Mouse (Mus musculus): Measurements from ENCODE around the gene Mfsd4a. TPM values are rescaled to one million over a fixed set of nuclear protein-coding genes. Genes with fewer than 3 reads are reported as not detected.

The Mfsd4a gene
- polyA plus RNA-seq, 1 experiment from 2014 or later, result 8.1 TPM

- Histone ChIP-seq H3K9me3 (replicated peaks; ENCODE audit: control insufficient read depth, low read length) (no peaks in the 10 kb centered on the region), H3K27ac (replicated peaks; ENCODE audit: low read depth, low read length) (no peak overlapping the region), H3K4me2 (ENCODE audit: low read depth, low read length) (no peak overlapping the region), H3K27me3 (ENCODE audit: control insufficient read depth, insufficient read depth, low read length) (peaks cover 9% of the 10 kb centered on the region), H3K4me1 (ENCODE audit: control insufficient read depth, insufficient read depth, low read length) (peaks cover 3% of the 10 kb centered on the region), H3K9ac (replicated peaks; ENCODE audit: low read length) (no peak overlapping the region), H3K4me3 (ENCODE audit: low read depth, low read length) (no peak overlapping the region), H3K36me3 (replicated peaks; ENCODE audit: control insufficient read depth, insufficient read depth, low read depth, low read length) (no peaks in the 10 kb centered on the region)
- ATAC-seq (replicated peaks; ENCODE audit: insufficient number of reproducible peaks, low FRiP score, low TSS enrichment, low read depth) (no peak), DNase-seq (ENCODE audit: low spot score) (no peak)
- 88% methylated on average over 4 of the region's 4 CpGs for WGBS
Observed at GRCm38 (mm10) chr1:132063096-132063495, 4.8 kb downstream of the Mfsd4a start.

- H3K9ac ChIP-seq (replicated peaks; ENCODE audit: low read length), result no peak overlapping the region
Observed at GRCm38 (mm10) chr1:132061750-132062541, 5.9 kb downstream of the Mfsd4a start.

DNA sequence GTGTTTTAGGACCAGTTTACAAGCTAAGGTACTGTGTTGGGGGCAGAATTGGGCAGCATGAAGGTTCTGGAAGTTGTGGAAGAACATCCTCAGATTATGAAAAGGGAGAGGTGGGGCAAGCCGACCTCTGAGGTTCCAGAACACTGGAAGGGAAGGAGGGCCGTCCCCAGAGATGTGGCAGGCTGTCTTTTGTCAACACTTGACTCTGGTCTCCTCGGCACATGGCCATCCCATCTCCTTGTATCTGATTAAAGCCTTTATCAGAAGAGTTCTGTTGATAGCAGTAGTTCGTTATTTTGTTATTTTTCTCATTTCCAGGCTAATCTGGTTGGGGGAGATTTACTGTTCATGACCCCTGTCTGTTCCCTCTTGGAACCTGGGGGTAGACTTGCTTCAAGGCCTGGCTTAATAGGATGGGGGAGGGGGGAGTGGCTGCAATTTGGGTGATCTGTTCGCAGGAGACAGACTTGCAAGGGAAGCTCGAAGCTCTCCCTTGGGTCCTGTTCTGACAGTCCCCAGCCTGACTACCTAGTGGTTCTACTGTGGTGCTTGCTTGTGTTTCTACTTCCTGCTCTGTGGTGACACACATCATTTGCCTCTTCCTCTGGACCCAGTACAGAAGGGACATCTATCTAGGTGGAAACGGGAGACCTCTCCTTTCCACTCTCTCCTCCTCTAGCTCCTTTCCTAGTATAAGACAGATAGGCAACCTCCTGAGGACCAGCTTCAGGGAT is 7.7 kb downstream of the Mfsd4a start:
- H3K9ac ChIP-seq (replicated peaks; ENCODE audit: low read length), result no peak overlapping the region
- no peaks in the 10 kb centered on the region for H3K36me3 ChIP-seq (replicated peaks; ENCODE audit: control insufficient read depth, insufficient read depth, low read depth, low read length)
- no peaks in the 10 kb centered on the region for H3K4me1 ChIP-seq (ENCODE audit: control insufficient read depth, insufficient read depth, low read length)
- H3K27ac ChIP-seq (replicated peaks; ENCODE audit: low read depth, low read length), result no peak overlapping the region
- no peak overlapping the region for H3K4me3 ChIP-seq (ENCODE audit: low read depth, low read length)
- WGBS, result 62% methylated on average over 7 of the region's 7 CpGs
- ATAC-seq (replicated peaks; ENCODE audit: insufficient number of reproducible peaks, low FRiP score, low TSS enrichment, low read depth) (no peak), DNase-seq (ENCODE audit: low spot score) (no peak)
- H3K4me2 ChIP-seq (ENCODE audit: low read depth, low read length), result no peak overlapping the region
- no peaks in the 10 kb centered on the region for H3K9me3 ChIP-seq (replicated peaks; ENCODE audit: control insufficient read depth, low read length)
- H3K27me3 ChIP-seq (ENCODE audit: control insufficient read depth, insufficient read depth, low read length), result no peaks in the 10 kb centered on the region

More at GRCm38 (mm10) chr1:132061750-132062541, 5.9 kb downstream of the Mfsd4a start:
- no peaks in the 10 kb centered on the region for H3K36me3 ChIP-seq (replicated peaks; ENCODE audit: control insufficient read depth, insufficient read depth, low read depth, low read length)
- H3K4me2 ChIP-seq (ENCODE audit: low read depth, low read length), result no peak overlapping the region
- DNase-seq (ENCODE audit: low spot score) (no peak), ATAC-seq (replicated peaks; ENCODE audit: insufficient number of reproducible peaks, low FRiP score, low TSS enrichment, low read depth) (no peak)
- H3K27ac ChIP-seq (replicated peaks; ENCODE audit: low read depth, low read length), result no peak overlapping the region
- H3K4me1 ChIP-seq (ENCODE audit: control insufficient read depth, insufficient read depth, low read length), result no peaks in the 10 kb centered on the region
- H3K27me3 ChIP-seq (ENCODE audit: control insufficient read depth, insufficient read depth, low read length), result peaks cover 4% of the 10 kb centered on the region
- H3K4me3 ChIP-seq (ENCODE audit: low read depth, low read length), result no peak overlapping the region
- 68% methylated on average over 6 of the region's 6 CpGs for WGBS
- no peaks in the 10 kb centered on the region for H3K9me3 ChIP-seq (replicated peaks; ENCODE audit: control insufficient read depth, low read length)

DNA sequence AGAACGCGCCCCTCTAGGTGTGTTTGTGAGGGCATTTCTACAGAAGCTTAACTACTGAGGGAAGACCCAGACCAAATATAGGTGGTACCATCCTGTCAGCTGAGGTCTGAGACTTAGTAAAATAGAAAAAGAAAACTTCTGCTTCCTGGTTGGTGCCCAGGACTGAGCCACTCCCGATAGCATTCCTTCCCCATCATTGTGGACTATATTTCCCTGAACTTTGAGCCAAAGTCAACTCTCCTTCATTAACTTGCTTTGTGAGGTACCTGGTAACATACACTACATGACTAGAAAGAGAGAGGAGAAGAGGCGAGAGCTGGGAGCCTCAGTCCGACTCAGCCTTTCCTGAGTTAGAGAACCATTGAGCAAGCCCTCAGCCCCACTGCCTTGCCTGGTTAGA is 9.3 kb downstream of the Mfsd4a start:
- DNase-seq (ENCODE audit: low spot score) (no peak), ATAC-seq (replicated peaks; ENCODE audit: insufficient number of reproducible peaks, low FRiP score, low TSS enrichment, low read depth) (no peak)
- Histone ChIP-seq H3K27ac (replicated peaks; ENCODE audit: low read depth, low read length) (no peak overlapping the region), H3K4me2 (ENCODE audit: low read depth, low read length) (no peak overlapping the region), H3K4me3 (ENCODE audit: low read depth, low read length) (no peak overlapping the region), H3K27me3 (ENCODE audit: control insufficient read depth, insufficient read depth, low read length) (no peaks in the 10 kb centered on the region), H3K4me1 (ENCODE audit: control insufficient read depth, insufficient read depth, low read length) (no peaks in the 10 kb centered on the region), H3K36me3 (replicated peaks; ENCODE audit: control insufficient read depth, insufficient read depth, low read depth, low read length) (no peaks in the 10 kb centered on the region), H3K9ac (replicated peaks; ENCODE audit: low read length) (no peak overlapping the region), H3K9me3 (replicated peaks; ENCODE audit: control insufficient read depth, low read length) (no peaks in the 10 kb centered on the region)
- 90% methylated on average over 5 of the region's 5 CpGs for WGBS

- WGBS, result 78% methylated on average over 7 of the region's 7 CpGs
- no peak for ATAC-seq (replicated peaks; ENCODE audit: insufficient number of reproducible peaks, low FRiP score, low TSS enrichment, low read depth)
- Histone ChIP-seq H3K9ac (replicated peaks; ENCODE audit: low read length) (no peak overlapping the region), H3K36me3 (replicated peaks; ENCODE audit: control insufficient read depth, insufficient read depth, low read depth, low read length) (no peaks in the 10 kb centered on the region), H3K9me3 (replicated peaks; ENCODE audit: control insufficient read depth, low read length) (no peaks in the 10 kb centered on the region), H3K27ac (replicated peaks; ENCODE audit: low read depth, low read length) (no peak overlapping the region), H3K27me3 (ENCODE audit: control insufficient read depth, insufficient read depth, low read length) (no peaks in the 10 kb centered on the region), H3K4me3 (ENCODE audit: low read depth, low read length) (no peak overlapping the region), H3K4me2 (ENCODE audit: low read depth, low read length) (no peak overlapping the region), H3K4me1 (ENCODE audit: control insufficient read depth, insufficient read depth, low read length) (no peaks in the 10 kb centered on the region)
- no peak for DNase-seq (ENCODE audit: low spot score)
Observed at GRCm38 (mm10) chr1:132055054-132055664, 12.7 kb downstream of the Mfsd4a start.

DNA sequence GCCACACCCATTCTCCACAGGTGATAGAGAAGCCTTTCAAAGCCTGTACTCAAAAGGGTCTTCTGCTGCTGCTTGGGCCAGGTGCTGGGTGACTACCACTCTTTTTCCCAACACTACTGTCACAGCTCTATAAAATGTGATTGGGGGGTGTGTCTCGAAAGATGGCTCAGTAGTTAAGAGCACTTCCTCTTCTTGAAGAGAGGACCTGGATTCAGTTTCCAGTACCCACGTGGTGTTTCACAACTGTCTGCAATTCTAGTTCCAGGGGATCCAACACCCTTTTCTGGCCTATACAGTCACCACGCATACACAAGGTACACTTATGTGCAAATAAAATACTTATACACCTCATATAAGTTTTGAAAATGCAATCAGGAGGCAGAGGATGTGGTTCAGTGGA is 13.5 kb downstream of the Mfsd4a start:
- H3K9ac ChIP-seq (replicated peaks; ENCODE audit: low read length), result no peak overlapping the region
- no peak overlapping the region for H3K27ac ChIP-seq (replicated peaks; ENCODE audit: low read depth, low read length)
- no peaks in the 10 kb centered on the region for H3K36me3 ChIP-seq (replicated peaks; ENCODE audit: control insufficient read depth, insufficient read depth, low read depth, low read length)
- no peak overlapping the region for H3K4me2 ChIP-seq (ENCODE audit: low read depth, low read length)
- H3K27me3 ChIP-seq (ENCODE audit: control insufficient read depth, insufficient read depth, low read length), result no peaks in the 10 kb centered on the region
- WGBS, result 82% methylated on average over 3 of the region's 3 CpGs
- DNase-seq (ENCODE audit: low spot score), result no peak
- H3K4me1 ChIP-seq (ENCODE audit: control insufficient read depth, insufficient read depth, low read length), result no peaks in the 10 kb centered on the region
- ATAC-seq (replicated peaks; ENCODE audit: insufficient number of reproducible peaks, low FRiP score, low TSS enrichment, low read depth), result no peak
- no peak overlapping the region for H3K4me3 ChIP-seq (ENCODE audit: low read depth, low read length)
- no peaks in the 10 kb centered on the region for H3K9me3 ChIP-seq (replicated peaks; ENCODE audit: control insufficient read depth, low read length)

DNA sequence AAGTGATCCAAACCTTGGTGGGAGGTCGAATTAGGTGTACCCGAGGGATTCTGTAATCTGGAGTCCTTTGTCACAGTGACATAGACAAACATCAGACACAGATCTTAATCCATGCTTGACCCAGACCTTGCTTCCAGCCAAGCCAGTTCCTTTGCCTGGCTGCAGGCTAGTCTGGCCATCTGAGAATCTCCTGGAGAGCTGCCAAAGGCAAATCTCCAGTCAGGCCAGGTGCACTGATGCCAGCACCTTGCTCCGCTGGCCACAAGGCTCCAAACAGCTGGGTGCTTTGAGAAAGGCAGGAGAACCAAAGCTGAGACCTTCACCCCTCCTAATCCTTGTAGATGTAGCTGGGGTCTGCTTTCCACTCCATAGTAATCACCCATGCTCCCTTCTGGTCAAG is 16.1 kb downstream of the Mfsd4a start:
- H3K4me3 ChIP-seq (ENCODE audit: low read depth, low read length), result no peak overlapping the region
- DNase-seq (ENCODE audit: low spot score), result no peak
- no peaks in the 10 kb centered on the region for H3K4me1 ChIP-seq (ENCODE audit: control insufficient read depth, insufficient read depth, low read length)

More for the DNA sequence above, 16.1 kb downstream of the Mfsd4a start:
- H3K4me2 ChIP-seq (ENCODE audit: low read depth, low read length), result no peak overlapping the region
- 90% methylated on average over 3 of the region's 3 CpGs for WGBS
- no peaks in the 10 kb centered on the region for H3K9me3 ChIP-seq (replicated peaks; ENCODE audit: control insufficient read depth, low read length)
- no peak overlapping the region for H3K27ac ChIP-seq (replicated peaks; ENCODE audit: low read depth, low read length)
- no peak for ATAC-seq (replicated peaks; ENCODE audit: insufficient number of reproducible peaks, low FRiP score, low TSS enrichment, low read depth)
- H3K36me3 ChIP-seq (replicated peaks; ENCODE audit: control insufficient read depth, insufficient read depth, low read depth, low read length), result no peaks in the 10 kb centered on the region
- H3K9ac ChIP-seq (replicated peaks; ENCODE audit: low read length), result no peak overlapping the region
- H3K27me3 ChIP-seq (ENCODE audit: control insufficient read depth, insufficient read depth, low read length), result no peaks in the 10 kb centered on the region

Measured in embryonic facial prominence, embryonic 11.5 days (tissue).